Mouse (Mus musculus) neural tube, embryonic 14.5 days (tissue): ENCODE data around the gene Lrtm1. TPM values are rescaled to one million over a fixed set of nuclear protein-coding genes. Genes with fewer than 3 reads are reported as not detected.

ENCODE experiments used
- ATAC-seq: fragments of 200-750 bp; cut with Nextera tagmentation; 2 replicates; pipeline ENCODE4 v1.8.0; 2017; ENCODE audit warnings: low read depth, mild to moderate bottlenecking, moderate TSS enrichment, moderate library complexity
- H3K27ac ChIP-seq: fragments of 300-500 bp; sonication (generic); 2 replicates; pipeline ENCODE4 v1.5.1; 2014; ENCODE audit warnings: low read depth, mild to moderate bottlenecking, control low read depth, low read length, moderate library complexity, mixed read lengths
- H3K27me3 ChIP-seq: fragments of 300-500 bp; sonication (generic); 2 replicates; pipeline ENCODE4 v1.6.1; 2014; ENCODE audit warnings: low read length; ENCODE audit not compliant: control insufficient read depth, insufficient read depth
- H3K36me3 ChIP-seq: fragments of 300-500 bp; sonication (generic); 2 replicates; pipeline ENCODE4 v1.6.1; 2014; ENCODE audit warnings: low read length, mixed read lengths; ENCODE audit not compliant: control insufficient read depth, insufficient read depth
- H3K4me1 ChIP-seq: fragments of 300-500 bp; sonication (generic); 2 replicates; pipeline ENCODE4 v1.6.1; 2014; ENCODE audit warnings: low read length; ENCODE audit not compliant: control insufficient read depth, insufficient read depth
- H3K4me2 ChIP-seq: fragments of 300-500 bp; sonication (generic); 2 replicates; pipeline ENCODE4 v1.6.1; 2014; ENCODE audit warnings: mild to moderate bottlenecking, low read depth, low read length, control low read depth
- H3K4me3 ChIP-seq: fragments of 300-500 bp; sonication (generic); 2 replicates; pipeline ENCODE4 v1.5.1; 2014; ENCODE audit warnings: low read depth, low read length, control low read depth, mixed read lengths
- H3K9ac ChIP-seq: fragments of 300-500 bp; sonication (generic); replicated peaks from 2 replicates; pipeline ENCODE4 v1.6.1; 2014; ENCODE audit warnings: low read depth, mild to moderate bottlenecking, control low read depth, low read length, mixed read lengths
- H3K9me3 ChIP-seq: fragments of 300-500 bp; sonication (generic); 2 replicates; pipeline ENCODE4 v1.6.1; 2016; ENCODE audit warnings: low read length; ENCODE audit not compliant: control insufficient read depth
- WGBS: fragments of 180-500 bp; shearing (Covaris S2); extraction: QIAGEN DNeasy Blood & Tissue Kit; methylation state at CpG from one replicate; pipeline ENCODE4 v1.1.7; 2014; 5-methylcytosine and 5-hydroxymethylcytosine counted together
- polyA plus RNA-seq: library from polyadenylated mRNA; unstranded; fragments of >200 nt; fragmentation: Nextera tagmentation; extraction: Ambion mirVana; gene quantifications from 2 replicates; pipeline ENCODE4 v1.2.1, GENCODE M21; 2014

Lrtm1 gene
- polyA plus RNA-seq, 1 experiment from 2014 or later, result 0.68 TPM

DNA sequence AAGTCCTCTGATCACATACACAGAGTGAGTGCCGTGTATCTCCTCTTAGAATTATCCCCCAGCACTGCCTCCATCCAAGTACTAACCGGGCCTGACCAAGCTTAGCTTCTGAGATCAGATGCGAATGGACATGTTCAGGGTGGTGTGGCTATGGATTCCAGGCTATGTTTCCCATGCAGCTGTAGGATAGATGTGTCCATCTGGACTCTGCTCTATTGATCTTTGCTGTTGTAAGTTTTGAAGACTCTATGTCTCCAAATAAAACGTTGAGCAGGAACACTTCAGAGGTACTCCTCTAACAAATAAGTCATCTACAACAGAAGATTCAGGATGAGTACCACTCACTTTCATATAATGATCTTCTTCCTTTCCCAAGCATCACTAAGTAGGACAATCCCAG, 8.4 kb upstream of the Lrtm1 start:
- H3K27me3 ChIP-seq, result no peaks in the 10 kb centered on the region
- H3K9me3 ChIP-seq, result no peaks in the 10 kb centered on the region
- H3K9ac ChIP-seq, result no peak overlapping the region
- H3K4me1 ChIP-seq, result no peaks in the 10 kb centered on the region
- H3K27ac ChIP-seq, result no peak overlapping the region
- ATAC-seq, result no peak
- WGBS, result 91% methylated on average over 4 of the region's 4 CpGs
- H3K4me3 ChIP-seq, result no peak overlapping the region
- no peaks in the 10 kb centered on the region for H3K36me3 ChIP-seq
- no peak overlapping the region for H3K4me2 ChIP-seq

DNA sequence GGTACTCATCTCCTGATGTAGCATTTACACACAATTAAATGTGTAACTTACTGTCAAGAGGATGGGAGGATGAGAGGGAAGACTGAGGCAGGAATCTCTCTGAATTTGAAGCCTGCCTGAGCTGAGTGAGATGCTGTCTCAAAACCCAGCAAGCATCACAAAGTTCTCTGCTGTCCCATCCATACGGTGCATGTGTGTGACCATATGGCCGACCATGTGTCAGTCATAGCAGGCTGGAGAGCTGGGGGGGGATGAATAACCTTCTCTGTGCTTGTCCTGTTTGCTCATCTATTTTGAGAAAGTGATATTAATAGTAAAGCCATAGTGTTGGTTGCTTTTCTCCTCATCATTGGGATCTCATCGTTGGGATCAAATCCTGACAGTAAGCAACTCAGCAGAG, 4.8 kb upstream of the Lrtm1 start:
- peaks cover 6% of the 10 kb centered on the region; the same call in 1 of the 2 replicates for H3K4me1 ChIP-seq
- H3K9ac ChIP-seq, result no peak overlapping the region
- H3K4me2 ChIP-seq, result no peak overlapping the region
- ATAC-seq, result no peak
- WGBS, result 93% methylated on average over 3 of the region's 3 CpGs
- H3K27ac ChIP-seq, result no peak overlapping the region
- H3K27me3 ChIP-seq, result no peaks in the 10 kb centered on the region
- H3K36me3 ChIP-seq, result no peaks in the 10 kb centered on the region
- no peak overlapping the region for H3K4me3 ChIP-seq
- H3K9me3 ChIP-seq, result no peaks in the 10 kb centered on the region

DNA sequence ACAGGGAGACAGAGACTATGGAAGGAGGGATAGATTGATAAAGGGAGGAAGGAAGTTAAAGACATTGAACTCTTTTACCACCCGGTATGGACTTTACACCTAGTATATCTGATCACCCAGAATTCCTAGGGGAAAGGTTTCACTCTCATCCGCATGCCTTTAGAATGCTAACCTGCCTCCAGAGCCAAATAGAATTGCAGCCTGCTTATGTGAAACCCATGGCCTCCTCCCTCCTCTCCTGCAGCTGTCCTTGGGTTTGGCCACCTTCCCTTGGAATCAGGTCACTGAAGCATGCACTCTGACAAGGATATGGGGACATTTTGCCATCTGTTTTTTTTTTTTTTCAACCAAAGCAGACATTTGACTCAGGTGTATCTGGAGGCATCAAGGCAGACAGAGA, 3.3 kb upstream of the Lrtm1 start:
- no peak overlapping the region for H3K4me2 ChIP-seq
- H3K4me3 ChIP-seq, result no peak overlapping the region
- no peak overlapping the region for H3K9ac ChIP-seq
- no peak overlapping the region for H3K27ac ChIP-seq
- ATAC-seq, result no peak
- no peaks in the 10 kb centered on the region for H3K9me3 ChIP-seq
- no peaks in the 10 kb centered on the region for H3K36me3 ChIP-seq
- H3K27me3 ChIP-seq, result no peaks in the 10 kb centered on the region
- 88% methylated on average over 2 of the region's 2 CpGs for WGBS
- peaks cover 6% of the 10 kb centered on the region; the same call in 1 of the 2 replicates for H3K4me1 ChIP-seq

DNA sequence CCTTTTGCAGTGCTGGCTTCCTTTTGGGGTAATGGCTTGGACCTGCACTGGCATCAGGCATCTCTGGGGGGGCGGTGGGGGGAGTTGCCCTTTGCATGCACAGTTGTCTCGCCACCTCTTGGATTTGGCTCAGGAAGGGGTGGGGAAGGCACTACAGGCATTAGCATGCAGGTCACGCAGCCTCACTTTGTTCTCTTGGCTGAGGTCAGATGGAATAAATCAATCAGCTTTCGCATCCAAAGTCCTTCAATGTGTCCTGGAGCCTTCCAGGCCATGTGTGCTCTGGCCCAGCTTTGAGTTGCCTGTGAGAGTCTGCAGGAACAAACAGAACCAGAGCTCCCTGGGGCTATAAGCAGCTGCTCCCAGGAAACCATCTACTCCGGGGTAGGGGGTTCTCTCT, 2.1 kb upstream of the Lrtm1 start:
- peak; percentile 60; the same call in 1 of the 2 replicates for ATAC-seq
- WGBS, result 19% methylated on average over 5 of the region's 5 CpGs
- Histone ChIP-seq H3K4me3 (no peak overlapping the region), H3K9me3 (no peaks in the 10 kb centered on the region), H3K27me3 (no peaks in the 10 kb centered on the region), H3K4me2 (no peak overlapping the region), H3K27ac (peak overlapping the region; percentile 12; the same call in 1 of the 2 replicates), H3K36me3 (no peaks in the 10 kb centered on the region), H3K4me1 (peaks cover 6% of the 10 kb centered on the region; the same call in 1 of the 2 replicates), H3K9ac (no peak overlapping the region)

DNA sequence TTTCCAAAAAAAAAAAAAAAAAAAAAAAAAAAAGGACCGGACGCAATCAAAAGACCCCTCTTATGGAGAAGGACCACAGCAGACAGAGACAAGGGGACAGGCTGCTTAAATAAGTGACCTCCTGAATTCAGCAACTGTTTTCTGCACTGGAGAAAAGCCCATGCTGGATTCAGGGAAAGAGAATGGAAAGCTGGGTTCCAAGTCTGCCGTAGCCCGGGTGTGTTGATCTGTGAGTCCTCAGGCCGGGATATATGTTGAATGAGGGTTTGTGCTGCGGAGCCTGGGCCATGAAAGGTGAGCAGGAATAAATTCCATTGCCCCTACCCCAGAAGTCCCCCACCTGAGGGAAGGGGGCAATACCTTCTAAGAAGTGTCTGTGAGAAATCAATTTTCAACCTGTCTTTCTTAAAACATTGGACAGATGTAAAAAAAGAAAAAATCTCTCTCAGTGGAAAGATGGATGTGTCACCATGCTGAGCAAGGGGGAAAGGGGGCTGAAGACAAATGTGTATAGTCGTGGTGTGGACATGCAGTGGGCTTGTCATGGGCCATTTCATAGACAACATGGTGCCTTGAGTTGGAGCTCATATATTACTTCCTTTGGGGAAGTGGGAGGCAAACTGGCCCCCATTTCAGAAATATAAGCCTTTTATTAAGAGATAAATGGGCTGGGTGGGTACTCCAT, 450 bp downstream of the Lrtm1 start:
- 42% methylated on average over 7 of the region's 7 CpGs for WGBS
- Histone ChIP-seq H3K9ac (no peak overlapping the region), H3K9me3 (no peaks in the 10 kb centered on the region), H3K4me3 (no peak overlapping the region), H3K36me3 (no peaks in the 10 kb centered on the region), H3K27me3 (no peaks in the 10 kb centered on the region), H3K4me2 (no peak overlapping the region), H3K4me1 (peaks cover 6% of the 10 kb centered on the region; the same call in 1 of the 2 replicates), H3K27ac (no peak overlapping the region)
- no peak for ATAC-seq

DNA sequence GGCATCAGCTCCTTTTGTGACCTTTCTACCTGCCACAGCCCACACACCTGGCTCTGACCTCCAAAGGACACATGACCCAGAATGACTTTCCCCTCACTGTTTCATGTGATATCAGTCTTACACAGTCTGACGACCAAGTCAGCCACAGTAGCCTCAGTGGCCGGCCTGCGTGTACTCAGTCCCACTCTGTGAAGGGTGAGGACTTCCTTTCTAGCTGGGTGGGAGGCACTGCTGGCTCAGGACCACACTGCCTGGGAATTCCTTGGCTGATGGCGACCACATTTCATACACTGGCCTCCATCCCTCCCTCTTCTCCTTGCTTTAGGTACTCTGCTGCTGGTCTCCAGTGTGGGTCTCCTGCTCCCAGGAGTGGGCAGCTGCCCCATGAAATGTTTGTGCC, 3.3 kb downstream of the Lrtm1 start:
- Histone ChIP-seq H3K27me3 (no peaks in the 10 kb centered on the region), H3K36me3 (no peaks in the 10 kb centered on the region), H3K9ac (no peak overlapping the region), H3K9me3 (no peaks in the 10 kb centered on the region), H3K27ac (no peak overlapping the region), H3K4me2 (no peak overlapping the region), H3K4me3 (no peak overlapping the region), H3K4me1 (no peaks in the 10 kb centered on the region)
- ATAC-seq, result no peak
- WGBS, result 84% methylated on average over 4 of the region's 4 CpGs

DNA sequence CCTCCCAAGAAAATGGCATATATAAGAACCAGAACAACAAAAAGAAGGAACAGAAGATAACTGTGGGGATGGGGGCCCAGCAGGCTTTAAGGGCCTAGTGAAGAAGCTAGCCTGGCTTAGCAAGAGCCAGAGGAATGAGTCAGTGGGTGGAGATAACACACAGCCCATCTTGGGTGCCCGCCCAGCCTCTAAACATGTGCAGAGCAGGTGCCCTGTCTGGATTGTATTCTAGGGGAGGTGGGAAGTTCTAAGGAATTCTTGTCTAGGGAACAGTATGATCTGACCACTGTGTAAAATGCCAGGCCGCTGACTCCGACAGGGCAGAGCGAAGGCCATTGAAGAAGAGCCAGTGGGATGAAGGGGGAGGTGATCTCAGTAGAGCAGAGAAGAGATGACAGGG, 5.2 kb downstream of the Lrtm1 start:
- H3K36me3 ChIP-seq, result no peaks in the 10 kb centered on the region
- no peaks in the 10 kb centered on the region for H3K27me3 ChIP-seq
- ATAC-seq, result no peak
- 94% methylated on average over 4 of the region's 4 CpGs for WGBS
- no peaks in the 10 kb centered on the region for H3K4me1 ChIP-seq
- no peaks in the 10 kb centered on the region for H3K9me3 ChIP-seq
- no peak overlapping the region for H3K9ac ChIP-seq
- no peak overlapping the region for H3K4me3 ChIP-seq
- no peak overlapping the region for H3K27ac ChIP-seq
- H3K4me2 ChIP-seq, result no peak overlapping the region

DNA sequence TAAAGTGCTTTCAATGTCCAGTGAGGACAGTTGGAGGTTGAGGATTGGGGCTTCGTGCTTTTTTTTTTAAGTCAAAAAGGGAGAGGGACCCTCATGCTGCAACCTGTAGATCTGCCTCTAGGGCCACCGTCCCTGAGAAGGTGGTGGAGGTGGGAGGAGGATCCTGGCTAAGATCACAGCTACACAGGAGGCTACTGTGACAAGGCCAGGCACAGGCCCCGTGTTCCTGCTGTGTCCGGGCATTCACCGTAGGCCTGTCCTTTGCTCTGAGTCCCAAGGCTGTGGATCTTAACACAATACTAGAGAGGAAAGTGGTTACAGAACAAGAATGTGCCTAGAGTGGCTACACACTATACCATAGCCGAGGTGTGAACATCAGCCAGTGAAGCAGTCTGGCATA, 7.3 kb downstream of the Lrtm1 start:
- Histone ChIP-seq H3K9ac (no peak overlapping the region), H3K4me1 (no peaks in the 10 kb centered on the region), H3K4me2 (no peak overlapping the region), H3K9me3 (no peaks in the 10 kb centered on the region), H3K27me3 (no peaks in the 10 kb centered on the region), H3K4me3 (no peak overlapping the region), H3K36me3 (no peaks in the 10 kb centered on the region), H3K27ac (no peak overlapping the region)
- WGBS, result 92% methylated on average over 6 of the region's 6 CpGs
- ATAC-seq, result no peak

DNA sequence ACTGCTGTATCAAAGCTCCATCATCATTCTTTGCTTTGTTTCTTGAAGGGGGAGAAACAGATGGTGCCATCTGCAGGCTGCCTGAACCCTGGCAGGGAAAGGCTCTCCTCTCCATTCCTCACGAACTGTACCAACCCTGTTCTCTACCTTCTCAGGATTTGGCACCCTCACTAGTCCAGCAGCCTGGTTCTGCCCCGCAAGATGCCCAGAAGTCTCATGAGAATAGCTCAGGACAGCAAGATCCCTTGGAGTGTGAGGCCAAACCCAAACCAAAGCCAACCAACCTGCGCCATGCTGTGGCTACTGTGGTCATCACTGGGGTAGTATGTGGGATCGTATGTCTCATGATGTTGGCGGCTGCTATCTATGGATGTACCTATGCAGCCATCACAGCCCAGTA, 9.3 kb downstream of the Lrtm1 start:
- H3K4me2 ChIP-seq, result no peak overlapping the region
- H3K36me3 ChIP-seq, result no peaks in the 10 kb centered on the region
- no peaks in the 10 kb centered on the region for H3K27me3 ChIP-seq
- no peak overlapping the region for H3K9ac ChIP-seq
- WGBS, result 86% methylated on average over 5 of the region's 5 CpGs
- H3K4me3 ChIP-seq, result no peak overlapping the region
- ATAC-seq, result no peak
- no peak overlapping the region for H3K27ac ChIP-seq
- H3K4me1 ChIP-seq, result no peaks in the 10 kb centered on the region
- no peaks in the 10 kb centered on the region for H3K9me3 ChIP-seq
